Mouse (Mus musculus) MEL (cell line): ENCODE results near the gene Recql5.

ENCODE experiments used
- CHD2 ChIP-seq: IDR thresholded peaks from 2 replicates; pipeline ENCODE4 v1.6.1; 2011; ENCODE audit warnings: low read length, improper control_type of control experiment
- CTCF ChIP-seq, 3 experiments: IDR thresholded peaks in 2 of 3; conservative IDR thresholded peaks in 1 of 3; 2 replicates each; pipeline ENCODE4 v1.5.1; 2011 to 2012; ENCODE audit warnings: low read length in 3 of 3, low read depth in 2 of 3, mild to moderate bottlenecking in 2 of 3, improper control_type of control experiment in 1 of 3, inconsistent platforms in 1 of 3, mixed read lengths in 1 of 3, moderate library complexity in 1 of 3; ENCODE audit not compliant: control insufficient read depth in 1 of 3, insufficient read depth in 1 of 3, poor library complexity in 1 of 3, severe bottlenecking in 1 of 3
- EP300 ChIP-seq, 2 experiments: IDR thresholded peaks; 2 replicates each; pipeline ENCODE4 v1.6.1; 2011; ENCODE audit warnings: improper control_type of control experiment in 2 of 2, low read length in 2 of 2, low read depth in 1 of 2, mild to moderate bottlenecking in 1 of 2
- ETS1 ChIP-seq: IDR thresholded peaks from 2 replicates; pipeline ENCODE4 v1.6.1; 2012; ENCODE audit warnings: low read depth, mild to moderate bottlenecking, inconsistent platforms, low read length, improper control_type of control experiment, moderate library complexity
- GATA1 ChIP-seq: IDR thresholded peaks from 2 replicates; pipeline ENCODE4 v1.6.1; 2011; ENCODE audit warnings: low read depth, low read length, improper control_type of control experiment
- HCFC1 ChIP-seq: IDR thresholded peaks from 2 replicates; pipeline ENCODE4 v1.6.1; 2012; ENCODE audit warnings: low read depth, mild to moderate bottlenecking, inconsistent platforms, low read length, improper control_type of control experiment, moderate library complexity
- MYB ChIP-seq: IDR thresholded peaks from 2 replicates; pipeline ENCODE4 v1.6.1; 2011; ENCODE audit warnings: mild to moderate bottlenecking, low read depth, low read length, improper control_type of control experiment
- POLR2A ChIP-seq, 2 experiments: IDR thresholded peaks; 2 replicates each; pipeline ENCODE4 v1.6.1; 2011 to 2012; ENCODE audit warnings: low read length in 2 of 2, mild to moderate bottlenecking in 2 of 2, control low read depth in 1 of 2, improper control_type of control experiment in 1 of 2, low read depth in 1 of 2, moderate library complexity in 1 of 2; ENCODE audit not compliant: control insufficient read depth in 1 of 2, insufficient read depth in 1 of 2, poor library complexity in 1 of 2
- POLR2AphosphoS2 ChIP-seq: IDR thresholded peaks from 2 replicates; pipeline ENCODE4 v1.6.1; 2011; ENCODE audit warnings: low read length, improper control_type of control experiment
- RAD21 ChIP-seq: IDR thresholded peaks from 2 replicates; pipeline ENCODE4 v1.6.1; 2011; ENCODE audit warnings: mild to moderate bottlenecking, low read depth, low read length, improper control_type of control experiment
- SIN3A ChIP-seq: IDR thresholded peaks from 2 replicates; pipeline ENCODE4 v1.6.1; 2012; ENCODE audit warnings: low read length, improper control_type of control experiment, inconsistent platforms
- TAL1 ChIP-seq: IDR thresholded peaks from 2 replicates; pipeline ENCODE4 v1.6.1; 2012; ENCODE audit warnings: mild to moderate bottlenecking, inconsistent platforms, low read length, moderate library complexity, mixed read lengths
- TBP ChIP-seq: IDR thresholded peaks from 2 replicates; pipeline ENCODE4 v1.8.0; 2011; ENCODE audit warnings: low read depth, low read length, improper control_type of control experiment
- USF1 ChIP-seq: IDR thresholded peaks from 2 replicates; pipeline ENCODE4 v1.6.1; 2014; ENCODE audit warnings: low read depth, mild to moderate bottlenecking, inconsistent platforms, low read length, improper control_type of control experiment, moderate library complexity

DNA sequence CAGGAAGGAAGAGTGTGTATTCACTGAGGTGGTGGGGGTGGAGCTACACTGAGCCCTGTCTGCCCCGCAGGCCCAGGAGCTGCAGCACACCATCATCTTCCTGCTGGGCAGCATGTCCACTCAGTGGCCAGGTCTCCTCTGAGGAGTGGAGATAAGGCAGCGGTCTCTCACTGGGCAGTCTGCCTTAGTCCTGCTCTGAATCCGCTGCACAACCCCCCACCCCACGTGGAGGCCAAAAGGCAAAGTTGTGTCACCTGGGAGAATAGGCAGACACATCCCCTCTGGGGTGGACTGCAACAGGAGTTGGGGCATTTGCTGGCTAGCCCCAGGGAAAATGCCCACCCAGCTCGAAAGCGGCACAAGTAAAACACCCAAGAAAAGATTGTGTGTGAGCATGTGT is 41.1 kb downstream of the Recql5 start:
- no peak for TF ChIP-seq TAL1
- no peak for TF ChIP-seq CTCF (IDR thresholded peaks at IDR 0.05 in 2 of 3, conservative IDR thresholded peaks at IDR 0.05 in 1 of 3; ENCODE audit: control insufficient read depth in 1 of 3, insufficient read depth in 1 of 3, low read depth in 2 of 3, low read length in 3 of 3, poor library complexity in 1 of 3, severe bottlenecking in 1 of 3)
- TF ChIP-seq ETS1 = no peak
- no peak for TF ChIP-seq USF1
- no peak for TF ChIP-seq HCFC1
- TF ChIP-seq POLR2A (IDR thresholded peaks at IDR 0.05; ENCODE audit: control insufficient read depth in 1 of 2, insufficient read depth in 1 of 2, low read depth in 1 of 2, low read length in 2 of 2, poor library complexity in 1 of 2) = no peak
- TF ChIP-seq EP300 (IDR thresholded peaks at IDR 0.05; ENCODE audit: low read depth in 1 of 2, low read length in 2 of 2) = no peak
- TF ChIP-seq RAD21 = no peak
- TF ChIP-seq POLR2AphosphoS2 = no peak
- TF ChIP-seq MYB = no peak
- no peak for TF ChIP-seq TBP
- no peak for TF ChIP-seq GATA1
- TF ChIP-seq SIN3A = no peak
- TF ChIP-seq CHD2 = no peak
